Mouse (Mus musculus) WW6 (cell line): ENCODE measurements at regions not wholly inside any gene's neighbourhood (a gene's known extent, or its start where the extent isn't known, plus 50 kb on each side); places are given as distances from the start of the nearest gene placed in this dataset.

Experiments used
- DNase-seq: peaks from one replicate; pipeline ENCODE4 v3.0.0-alpha.2; 2013; ENCODE audit warnings: low read depth, low spot score

GRCm38 (mm10) chr1:82157013-82157412 is 75.9 kb upstream of the Gm9747 start:
- DNase-seq, result no peak

DNA sequence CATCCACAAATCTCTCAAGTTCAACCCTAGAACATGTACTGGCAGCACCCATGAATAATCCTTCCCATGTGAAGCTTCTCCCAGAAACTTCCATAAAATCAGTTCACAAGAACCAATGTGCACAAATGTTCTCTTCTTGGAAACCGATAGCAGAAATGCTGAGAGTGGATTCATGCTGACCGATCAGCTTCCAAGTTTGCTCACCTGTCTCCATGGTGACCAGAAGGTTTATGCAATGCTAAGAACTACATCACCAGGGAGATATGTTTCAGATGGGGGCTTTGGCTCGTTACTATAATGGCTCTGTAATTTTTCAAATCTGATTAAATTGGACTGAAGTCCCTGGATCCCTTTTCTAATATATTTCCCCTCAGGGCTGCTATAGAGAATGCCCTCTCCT is 74.4 kb upstream of the Gm9747 start:
- no peak for DNase-seq

GRCm38 (mm10) chr1:82159201-82159600 is 73.7 kb upstream of the Gm9747 start:
- DNase-seq, result no peak

GRCm38 (mm10) chr1:82162926-82163325 is 70.0 kb upstream of the Gm9747 start:
- DNase-seq, result no peak

DNA sequence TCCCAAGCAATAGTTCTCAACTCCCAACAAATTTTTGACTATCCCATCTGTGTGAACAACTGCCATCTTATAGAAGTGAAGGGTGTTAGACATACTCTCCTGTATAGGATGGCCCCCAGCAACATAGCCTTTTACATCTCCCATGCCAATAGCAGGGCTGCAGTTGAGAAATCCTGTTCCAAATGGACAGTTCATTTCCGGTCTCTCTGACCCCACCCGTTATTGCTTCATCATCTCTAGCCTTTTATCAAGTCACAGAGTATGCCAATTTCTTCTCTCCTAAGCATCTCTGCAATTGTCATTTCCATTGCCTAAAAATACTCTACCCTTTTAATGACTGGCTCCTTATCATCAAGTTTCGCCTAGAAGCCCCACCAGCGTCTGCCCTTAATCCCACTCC is 64.8 kb upstream of the Gm9747 start:
- no peak for DNase-seq

GRCm38 (mm10) chr1:82168949-82169348 is 64.0 kb upstream of the Gm9747 start:
- DNase-seq, result no peak

DNA sequence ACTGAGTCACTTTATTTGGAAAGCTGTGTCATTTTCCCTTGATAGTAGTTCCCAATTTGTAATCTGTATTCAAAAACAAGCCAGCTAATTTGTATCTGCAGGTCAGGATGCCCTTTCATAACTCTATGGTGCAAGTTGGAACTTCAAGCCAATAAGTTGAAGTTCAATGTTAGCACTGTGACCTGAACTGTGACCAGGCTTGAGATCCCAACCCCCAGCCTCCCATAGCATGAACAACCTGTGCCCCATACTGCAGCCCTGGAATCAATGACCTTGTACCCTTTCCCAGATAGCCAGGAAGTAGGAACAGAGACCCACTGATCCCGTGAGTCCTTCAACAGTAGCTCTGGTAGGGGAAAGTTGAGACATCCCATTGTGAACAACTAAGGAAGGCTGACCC is 52.5 kb upstream of the Gm9747 start:
- DNase-seq, result no peak
